Mouse (Mus musculus) lung, postnatal 25 days (tissue): ENCODE measurements around the gene Crcp.
"Not testable (repeated sequence)": the region's sequence is repeated elsewhere in the genome, so short reads cannot be mapped to it uniquely, and the experiment has no call there.

Source experiments
- DNase-seq: peaks from one replicate; pipeline ENCODE4 v3.0.0; 2022; ENCODE audit warnings: low spot score

The Crcp gene

GRCm38 (mm10) chr5:130023767-130024539 is 5.1 kb upstream of the Crcp start:
- peak; percentile 95 for DNase-seq

GRCm38 (mm10) chr5:130027134-130027533 is 2.0 kb upstream of the Crcp start:
- no peak for DNase-seq

- no peak for DNase-seq
Measured at GRCm38 (mm10) chr5:130027696-130028095, 1.4 kb upstream of the Crcp start.

GRCm38 (mm10) chr5:130031410-130032390 is 2.6 kb downstream of the Crcp start:
- DNase-seq: peak; percentile 31

GRCm38 (mm10) chr5:130033869-130034268 is 4.8 kb downstream of the Crcp start:
- DNase-seq: no peak

- DNase-seq: not testable (repeated sequence)
Measured at GRCm38 (mm10) chr5:130036300-130036699, 7.2 kb downstream of the Crcp start.

GRCm38 (mm10) chr5:130037752-130038455 is 8.8 kb downstream of the Crcp start:
- DNase-seq: peak; percentile 60

- DNase-seq: no peak
Measured at GRCm38 (mm10) chr5:130040797-130041196, 11.7 kb downstream of the Crcp start.

GRCm38 (mm10) chr5:130041262-130041661 is 12.2 kb downstream of the Crcp start:
- DNase-seq: no peak

GRCm38 (mm10) chr5:130043741-130044140 is 14.7 kb downstream of the Crcp start:
- DNase-seq: no peak

- DNase-seq: peak; percentile 75
Measured at GRCm38 (mm10) chr5:130044201-130044695, 15.2 kb downstream of the Crcp start.

GRCm38 (mm10) chr5:130046100-130046499 is 17.0 kb downstream of the Crcp start:
- no peak for DNase-seq

- DNase-seq: no peak
Measured at GRCm38 (mm10) chr5:130046589-130046988, 17.5 kb downstream of the Crcp start.

GRCm38 (mm10) chr5:130047013-130047412 is 17.9 kb downstream of the Crcp start:
- no peak for DNase-seq

- DNase-seq: no peak
Measured at GRCm38 (mm10) chr5:130048786-130049520, 19.9 kb downstream of the Crcp start.

- DNase-seq: no peak
Measured at GRCm38 (mm10) chr5:130050416-130050815, 21.3 kb downstream of the Crcp start.

- no peak for DNase-seq
Measured at GRCm38 (mm10) chr5:130051073-130051860, 22.2 kb downstream of the Crcp start.

- no peak for DNase-seq
Measured at GRCm38 (mm10) chr5:130052510-130052909, 23.4 kb downstream of the Crcp start.

GRCm38 (mm10) chr5:130052955-130053354 is 23.9 kb downstream of the Crcp start:
- no peak for DNase-seq

GRCm38 (mm10) chr5:130055688-130056087 is 26.6 kb downstream of the Crcp start:
- no peak for DNase-seq
